Mouse (Mus musculus): Measurements from ENCODE around the gene Slc38a8. TPM values are rescaled to one million over a fixed set of nuclear protein-coding genes. Genes with fewer than 3 reads are reported as not detected.

Gene Slc38a8
- polyA plus RNA-seq, 1 experiment from 2014 or later: not detected

GRCm38 (mm10) chr8:119430250-119430649, 71.2 kb downstream of the Slc38a8 start:
- H3K9ac ChIP-seq (ENCODE audit: low read length): no peak overlapping the region
- no peak for ATAC-seq (ENCODE audit: insufficient read depth, low FRiP score)
- H3K4me1 ChIP-seq (ENCODE audit: control insufficient read depth, insufficient read depth, low read length): peaks cover 9% of the 10 kb centered on the region; the same call in 1 of the 2 replicates
- H3K9me3 ChIP-seq (replicated peaks; ENCODE audit: control insufficient read depth, low read length): no peaks in the 10 kb centered on the region
- no peak overlapping the region for H3K4me3 ChIP-seq (replicated peaks; ENCODE audit: low read length)
- no peak overlapping the region for H3K4me2 ChIP-seq (ENCODE audit: low read depth, low read length)
- no peaks in the 10 kb centered on the region for H3K36me3 ChIP-seq (ENCODE audit: control insufficient read depth, insufficient read depth, low read length)
- WGBS: 70% methylated on average over 8 of the region's 8 CpGs
- H3K27me3 ChIP-seq (ENCODE audit: control insufficient read depth, insufficient read depth, low read length): no peaks in the 10 kb centered on the region
- no peak overlapping the region for H3K27ac ChIP-seq (ENCODE audit: low read length)

Other genes with a start within 250 kb of the Slc38a8 start
- gene Hsbp1, start 157.2 kb downstream of the Slc38a8 start, polyA plus RNA-seq (2015; fragmentation: Nextera tagmentation; extraction: Ambion mirVana): 292 and 307 TPM in 2 replicates
- 12.5 and 13.5 TPM in 2 replicates for gene Mlycd, start 106.8 kb downstream of the Slc38a8 start, polyA plus RNA-seq (2015; fragmentation: Nextera tagmentation; extraction: Ambion mirVana)
- gene Osgin1, start 67.6 kb downstream of the Slc38a8 start, polyA plus RNA-seq (2015; fragmentation: Nextera tagmentation; extraction: Ambion mirVana): 10.2 and 11.0 TPM in 2 replicates
- 0.74 and 1.5 TPM in 2 replicates for gene Necab2, start 55.0 kb downstream of the Slc38a8 start, polyA plus RNA-seq (2015; fragmentation: Nextera tagmentation; extraction: Ambion mirVana)
- 108 and 115 TPM in 2 replicates for gene Mbtps1, start 57.0 kb upstream of the Slc38a8 start, polyA plus RNA-seq (2015; fragmentation: Nextera tagmentation; extraction: Ambion mirVana)
- gene Hsdl1, start 73.5 kb upstream of the Slc38a8 start, polyA plus RNA-seq (2015; fragmentation: Nextera tagmentation; extraction: Ambion mirVana): 31.0 and 39.2 TPM in 2 replicates
- gene Dnaaf1, start 73.5 kb upstream of the Slc38a8 start, polyA plus RNA-seq (2015; fragmentation: Nextera tagmentation; extraction: Ambion mirVana): 0.30 and 0.66 TPM in 2 replicates
- gene Taf1c, start 103.5 kb upstream of the Slc38a8 start, polyA plus RNA-seq (2015; fragmentation: Nextera tagmentation; extraction: Ambion mirVana): 11.0 and 11.3 TPM in 2 replicates
- gene Adad2, start 111.0 kb upstream of the Slc38a8 start, polyA plus RNA-seq (2015; fragmentation: Nextera tagmentation; extraction: Ambion mirVana): 0.06 TPM in 1 of 2 replicates, not detected in the other
- 0.10 and 0.18 TPM in 2 replicates for gene Kcng4, start 134.0 kb upstream of the Slc38a8 start, polyA plus RNA-seq (2015; fragmentation: Nextera tagmentation; extraction: Ambion mirVana)
- 33.9 and 38.6 TPM in 2 replicates for gene Wfdc1, start 164.7 kb upstream of the Slc38a8 start, polyA plus RNA-seq (2015; fragmentation: Nextera tagmentation; extraction: Ambion mirVana)
- 10.8 and 15.9 TPM in 2 replicates for gene Atp2c2, start 198.3 kb upstream of the Slc38a8 start, polyA plus RNA-seq (2015; fragmentation: Nextera tagmentation; extraction: Ambion mirVana)

All from stomach, embryonic 16.5 days (tissue).